Mouse (Mus musculus): ENCODE results near the gene Ccnf. TPM values are rescaled to one million over a fixed set of nuclear protein-coding genes. Genes with fewer than 3 reads are reported as not detected.

Ccnf gene
- polyA plus RNA-seq, 1 experiment from 2014 or later, result 14.4 TPM

DNA sequence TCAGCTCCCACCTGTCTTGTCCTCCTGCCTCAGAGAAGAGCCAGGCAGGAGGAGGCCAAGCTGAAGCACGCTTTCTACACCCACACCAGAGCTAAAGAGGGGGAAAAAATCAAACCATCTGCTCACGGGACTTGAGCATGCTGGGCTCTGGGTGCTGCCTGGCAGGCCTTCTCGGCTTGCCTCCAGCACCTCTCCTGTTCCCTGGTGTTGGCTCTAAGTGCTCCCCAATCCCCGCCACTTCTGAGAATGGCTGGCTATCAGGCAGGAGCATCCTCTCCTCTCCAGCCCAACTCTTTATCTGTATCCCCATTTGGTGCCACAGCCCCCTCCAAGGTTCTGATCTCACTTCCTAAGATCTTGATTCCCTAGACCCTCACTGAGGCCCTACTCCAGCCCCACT, 52.0 kb downstream of the Ccnf start:
- Histone ChIP-seq H3K4me2 (ENCODE audit: low read length) (no peak overlapping the region), H3K9ac (ENCODE audit: low read depth, low read length) (no peak overlapping the region), H3K4me3 (ENCODE audit: low read length) (no peak overlapping the region), H3K27me3 (replicated peaks; ENCODE audit: control insufficient read depth, insufficient read depth, low read length) (no peaks in the 10 kb centered on the region), H3K36me3 (ENCODE audit: control insufficient read depth, insufficient read depth, low read length) (no peaks in the 10 kb centered on the region), H3K27ac (ENCODE audit: low read depth, low read length) (no peak overlapping the region), H3K9me3 (ENCODE audit: control insufficient read depth, low read length) (no peaks in the 10 kb centered on the region), H3K4me1 (ENCODE audit: control insufficient read depth, insufficient read depth, low read depth, low read length) (peaks cover 19% of the 10 kb centered on the region)
- ATAC-seq, result no peak
- WGBS, result 83% methylated on average over 4 of the region's 4 CpGs

DNA sequence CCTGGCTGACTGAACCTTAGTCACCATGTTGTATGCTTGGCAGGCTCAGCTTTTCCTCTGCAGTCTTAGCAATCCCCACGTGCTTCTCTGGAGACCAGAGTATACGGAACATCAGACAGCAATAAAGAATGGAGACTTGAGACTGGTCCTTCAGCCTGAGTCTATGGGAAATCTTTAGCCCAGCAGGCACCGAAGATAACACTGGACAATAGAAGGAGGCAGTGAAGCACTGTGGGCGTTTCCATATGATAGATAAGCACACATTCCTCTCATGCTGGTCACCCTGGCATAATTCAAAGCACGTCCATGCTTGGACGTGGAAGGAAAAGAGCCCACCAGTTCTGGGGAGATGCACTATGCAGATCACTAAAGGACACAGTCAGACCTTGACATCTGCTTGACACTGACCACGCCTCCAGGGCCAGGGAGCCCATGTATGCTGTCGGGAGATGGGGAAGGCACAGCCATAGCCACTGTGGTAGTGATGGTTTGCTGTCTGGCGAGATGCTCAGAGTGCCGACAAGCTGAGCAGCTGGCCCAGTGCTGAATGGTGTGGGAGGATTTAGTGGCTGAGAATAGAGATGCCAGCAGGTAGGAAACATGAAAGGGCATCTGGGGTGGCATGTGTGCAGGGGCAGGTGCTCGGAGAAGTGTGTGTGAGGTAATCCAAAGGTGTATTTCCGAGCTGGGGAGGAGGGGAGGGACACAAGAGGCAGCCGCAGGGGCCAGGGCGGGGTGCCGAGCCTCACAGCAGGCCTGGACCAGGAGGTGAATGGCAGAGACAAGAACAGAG, 54.1 kb downstream of the Ccnf start:
- H3K4me1 ChIP-seq (ENCODE audit: control insufficient read depth, insufficient read depth, low read depth, low read length), result peaks cover 3% of the 10 kb centered on the region; the same call in 1 of the 2 replicates
- no peaks in the 10 kb centered on the region for H3K36me3 ChIP-seq (ENCODE audit: control insufficient read depth, insufficient read depth, low read length)
- no peak overlapping the region for H3K27ac ChIP-seq (ENCODE audit: low read depth, low read length)
- peak overlapping the region; percentile 11; the same call in 1 of the 2 replicates for H3K9ac ChIP-seq (ENCODE audit: low read depth, low read length)
- no peaks in the 10 kb centered on the region for H3K27me3 ChIP-seq (replicated peaks; ENCODE audit: control insufficient read depth, insufficient read depth, low read length)
- H3K9me3 ChIP-seq (ENCODE audit: control insufficient read depth, low read length), result no peaks in the 10 kb centered on the region
- ATAC-seq, result no peak
- H3K4me2 ChIP-seq (ENCODE audit: low read length), result no peak overlapping the region
- WGBS, result 65% methylated on average over 15 of the region's 15 CpGs
- no peak overlapping the region for H3K4me3 ChIP-seq (ENCODE audit: low read length)

DNA sequence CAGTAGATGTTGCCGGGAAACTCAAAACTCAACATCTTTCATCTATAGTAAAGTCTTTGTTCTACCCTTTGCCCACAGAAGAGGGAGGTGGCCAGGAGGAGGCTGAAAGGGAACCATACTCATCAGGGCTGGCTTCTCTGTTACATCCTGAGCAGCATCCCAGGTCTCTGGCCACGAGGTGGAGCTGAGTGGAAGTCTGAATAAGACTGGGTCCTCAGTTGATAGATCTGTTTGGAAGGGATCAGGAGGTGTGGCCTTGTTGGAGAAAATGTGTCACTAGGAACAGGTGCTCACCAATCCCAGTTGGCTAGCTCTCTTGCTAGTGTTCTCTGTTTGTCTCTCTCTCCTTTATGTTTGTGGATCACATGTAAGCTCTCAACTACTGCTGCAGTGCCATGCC, 55.9 kb downstream of the Ccnf start:
- no peaks in the 10 kb centered on the region for H3K9me3 ChIP-seq (ENCODE audit: control insufficient read depth, low read length)
- no peaks in the 10 kb centered on the region for H3K36me3 ChIP-seq (ENCODE audit: control insufficient read depth, insufficient read depth, low read length)
- ATAC-seq, result no peak
- H3K9ac ChIP-seq (ENCODE audit: low read depth, low read length), result no peak overlapping the region
- 62% methylated on average over 2 of the region's 2 CpGs for WGBS
- H3K4me3 ChIP-seq (ENCODE audit: low read length), result no peak overlapping the region
- no peak overlapping the region for H3K27ac ChIP-seq (ENCODE audit: low read depth, low read length)
- no peak overlapping the region for H3K4me2 ChIP-seq (ENCODE audit: low read length)
- peaks cover 3% of the 10 kb centered on the region; the same call in 1 of the 2 replicates for H3K4me1 ChIP-seq (ENCODE audit: control insufficient read depth, insufficient read depth, low read depth, low read length)
- no peaks in the 10 kb centered on the region for H3K27me3 ChIP-seq (replicated peaks; ENCODE audit: control insufficient read depth, insufficient read depth, low read length)

DNA sequence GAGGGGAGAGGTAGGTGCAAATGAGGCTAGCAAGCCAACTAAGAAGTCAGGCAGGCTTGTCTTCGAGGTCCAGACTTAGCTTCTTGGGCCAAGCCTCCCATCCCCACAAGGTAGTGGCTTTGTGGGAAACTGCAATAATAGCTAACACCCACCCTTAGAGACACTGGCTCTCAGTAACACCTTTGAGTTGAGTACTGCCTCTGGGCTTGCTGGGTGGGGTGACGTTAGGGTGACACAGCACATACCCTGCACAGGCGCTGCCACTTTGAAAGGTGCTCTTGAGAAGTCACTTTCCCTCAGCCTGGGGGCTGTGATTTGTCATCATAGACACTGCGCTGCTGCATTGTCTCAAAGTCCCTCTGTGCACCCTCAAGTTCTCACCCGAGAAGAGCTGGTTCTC, 57.5 kb downstream of the Ccnf start:
- Histone ChIP-seq H3K27me3 (replicated peaks; ENCODE audit: control insufficient read depth, insufficient read depth, low read length) (no peaks in the 10 kb centered on the region), H3K4me2 (ENCODE audit: low read length) (no peak overlapping the region), H3K4me1 (ENCODE audit: control insufficient read depth, insufficient read depth, low read depth, low read length) (no peaks in the 10 kb centered on the region), H3K9me3 (ENCODE audit: control insufficient read depth, low read length) (no peaks in the 10 kb centered on the region), H3K27ac (ENCODE audit: low read depth, low read length) (no peak overlapping the region), H3K36me3 (ENCODE audit: control insufficient read depth, insufficient read depth, low read length) (no peaks in the 10 kb centered on the region), H3K9ac (ENCODE audit: low read depth, low read length) (no peak overlapping the region), H3K4me3 (ENCODE audit: low read length) (no peak overlapping the region)
- no peak for ATAC-seq
- 80% methylated on average over 5 of the region's 5 CpGs for WGBS

DNA sequence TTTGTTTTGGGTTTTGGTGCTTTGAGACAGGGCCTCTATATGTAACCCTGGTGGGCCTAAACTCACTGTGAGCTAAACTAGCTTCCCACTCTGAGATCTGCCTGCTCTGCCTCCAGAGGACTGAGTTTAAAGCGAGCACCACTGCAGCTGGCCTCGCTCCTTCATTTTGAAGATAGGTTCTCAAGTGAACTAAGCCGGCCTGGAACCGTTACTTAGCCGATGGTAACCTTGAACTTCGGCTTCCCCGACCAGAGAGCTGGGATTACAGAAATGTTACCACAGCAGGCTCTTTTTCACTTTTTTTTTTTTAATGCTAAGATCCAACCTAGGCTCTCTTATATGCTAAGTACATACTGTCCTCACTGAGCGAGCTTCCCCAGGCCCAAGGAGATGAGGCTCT, 58.0 kb downstream of the Ccnf start:
- H3K4me2 ChIP-seq (ENCODE audit: low read length), result no peak overlapping the region
- WGBS, result 92% methylated on average over 8 of the region's 8 CpGs

DNA sequence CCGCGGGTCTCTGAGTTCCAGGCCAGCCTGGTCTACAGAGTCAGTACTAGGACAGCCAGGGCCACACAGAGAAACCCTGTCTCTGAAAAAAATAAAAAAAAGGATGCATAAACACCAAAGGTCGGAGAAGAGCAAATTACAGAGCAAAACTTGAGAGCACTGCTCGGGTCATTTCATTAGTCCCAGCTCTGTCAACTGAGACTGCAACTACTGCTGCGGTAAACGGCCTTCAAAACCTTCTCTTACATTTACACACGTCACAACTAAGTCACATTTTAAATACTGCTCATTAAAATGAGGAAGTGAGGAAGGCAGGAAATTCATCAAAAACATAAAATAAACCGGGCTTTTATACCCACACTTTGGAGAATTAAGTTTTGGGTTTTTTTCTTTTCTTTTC, 58.4 kb downstream of the Ccnf start:
- no peaks in the 10 kb centered on the region for H3K4me1 ChIP-seq (ENCODE audit: control insufficient read depth, insufficient read depth, low read depth, low read length)
- H3K9me3 ChIP-seq (ENCODE audit: control insufficient read depth, low read length), result no peaks in the 10 kb centered on the region
- H3K36me3 ChIP-seq (ENCODE audit: control insufficient read depth, insufficient read depth, low read length), result 0 out of 2 replicates have a peak, but pooled peaks cover 2% of the 10 kb centered on the region
- no peak overlapping the region for H3K27ac ChIP-seq (ENCODE audit: low read depth, low read length)
- H3K9ac ChIP-seq (ENCODE audit: low read depth, low read length), result no peak overlapping the region
- no peak for ATAC-seq
- no peaks in the 10 kb centered on the region for H3K27me3 ChIP-seq (replicated peaks; ENCODE audit: control insufficient read depth, insufficient read depth, low read length)
- H3K4me2 ChIP-seq (ENCODE audit: low read length), result no peak overlapping the region
- H3K4me3 ChIP-seq (ENCODE audit: low read length), result no peak overlapping the region
- WGBS, result 86% methylated on average over 8 of the region's 8 CpGs

More for the DNA sequence above, 58.0 kb downstream of the Ccnf start:
- no peaks in the 10 kb centered on the region for H3K9me3 ChIP-seq (ENCODE audit: control insufficient read depth, low read length)
- H3K4me1 ChIP-seq (ENCODE audit: control insufficient read depth, insufficient read depth, low read depth, low read length), result no peaks in the 10 kb centered on the region
- H3K27me3 ChIP-seq (replicated peaks; ENCODE audit: control insufficient read depth, insufficient read depth, low read length), result no peaks in the 10 kb centered on the region
- H3K9ac ChIP-seq (ENCODE audit: low read depth, low read length), result no peak overlapping the region
- no peaks in the 10 kb centered on the region for H3K36me3 ChIP-seq (ENCODE audit: control insufficient read depth, insufficient read depth, low read length)
- no peak for ATAC-seq
- no peak overlapping the region for H3K27ac ChIP-seq (ENCODE audit: low read depth, low read length)
- no peak overlapping the region for H3K4me3 ChIP-seq (ENCODE audit: low read length)

DNA sequence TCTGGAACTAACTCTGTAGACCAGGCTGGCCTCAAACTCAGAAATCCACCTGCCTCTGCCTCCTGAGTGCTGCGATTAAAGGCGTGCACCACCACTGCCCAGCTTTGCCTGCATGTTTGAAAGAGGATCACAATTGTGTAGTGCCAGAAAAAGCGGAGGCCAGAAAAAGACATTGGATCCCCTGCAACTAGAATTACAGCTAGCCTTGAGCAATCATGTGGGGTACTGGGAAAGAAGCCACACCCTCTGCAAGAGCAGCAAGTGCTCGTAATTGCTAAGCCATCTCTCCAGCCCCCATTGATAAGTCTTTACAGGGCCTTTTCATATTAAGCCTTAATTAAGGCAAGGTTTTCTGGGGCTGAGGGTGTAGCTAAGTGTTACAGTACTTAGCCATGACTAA, 59.8 kb downstream of the Ccnf start:
- no peaks in the 10 kb centered on the region for H3K4me1 ChIP-seq (ENCODE audit: control insufficient read depth, insufficient read depth, low read depth, low read length)
- H3K4me2 ChIP-seq (ENCODE audit: low read length), result no peak overlapping the region
- no peaks in the 10 kb centered on the region for H3K9me3 ChIP-seq (ENCODE audit: control insufficient read depth, low read length)
- ATAC-seq, result no peak
- 0 out of 2 replicates have a peak, but pooled peaks cover 3% of the 10 kb centered on the region for H3K36me3 ChIP-seq (ENCODE audit: control insufficient read depth, insufficient read depth, low read length)
- no peaks in the 10 kb centered on the region for H3K27me3 ChIP-seq (replicated peaks; ENCODE audit: control insufficient read depth, insufficient read depth, low read length)
- no peak overlapping the region for H3K4me3 ChIP-seq (ENCODE audit: low read length)
- no peak overlapping the region for H3K27ac ChIP-seq (ENCODE audit: low read depth, low read length)
- H3K9ac ChIP-seq (ENCODE audit: low read depth, low read length), result no peak overlapping the region
- 84% methylated on average over 4 of the region's 4 CpGs for WGBS

DNA sequence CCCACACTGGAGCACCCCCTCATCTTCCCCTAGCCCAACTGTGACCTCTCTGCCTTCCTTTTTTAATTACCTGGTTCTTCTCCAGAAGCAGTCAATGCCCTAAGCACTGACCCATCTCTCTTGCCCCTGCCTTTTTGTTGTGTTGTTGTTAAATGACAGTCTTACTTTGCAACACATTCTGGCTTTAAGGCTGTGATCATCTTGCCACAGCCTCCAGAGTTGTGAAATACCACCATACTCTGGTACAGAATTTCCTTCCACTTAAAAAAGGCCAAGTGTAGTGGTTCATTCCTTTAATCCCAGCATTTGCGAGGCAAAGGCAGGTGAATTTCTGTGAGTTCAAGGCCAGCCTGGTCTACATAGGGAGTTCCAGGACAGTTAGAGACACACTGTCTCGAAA, 60.4 kb downstream of the Ccnf start:
- whole genome bisulfite sequencing, result 86% methylated on average over 2 of the region's 2 CpGs

DNA sequence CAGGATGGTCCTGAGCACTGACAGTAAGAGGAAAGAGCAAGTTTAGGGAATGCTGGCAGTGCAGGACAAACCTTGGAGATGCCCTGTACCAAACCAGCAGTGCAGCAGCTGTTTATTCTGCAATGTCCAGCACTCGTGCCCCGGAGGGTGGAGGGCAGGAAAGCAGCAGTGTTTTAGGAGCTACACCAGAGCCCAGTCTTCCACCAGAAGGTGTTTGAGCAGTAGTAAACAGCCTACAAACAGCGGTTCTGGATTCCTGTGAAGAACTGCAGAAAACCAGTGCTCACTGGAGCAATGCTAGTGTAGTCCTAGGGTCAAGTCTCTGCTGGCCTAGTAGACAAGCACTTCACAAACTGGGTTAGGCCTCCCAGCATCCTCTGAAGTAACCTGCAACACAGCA, 77.0 kb downstream of the Ccnf start:
- ATAC-seq, result no peak
- no peak overlapping the region for H3K4me3 ChIP-seq (ENCODE audit: low read length)
- peaks cover 6% of the 10 kb centered on the region for H3K4me1 ChIP-seq (ENCODE audit: control insufficient read depth, insufficient read depth, low read depth, low read length)
- H3K27ac ChIP-seq (ENCODE audit: low read depth, low read length), result no peak overlapping the region
- WGBS, result 73% methylated on average over 3 of the region's 3 CpGs
- no peaks in the 10 kb centered on the region for H3K27me3 ChIP-seq (replicated peaks; ENCODE audit: control insufficient read depth, insufficient read depth, low read length)
- no peak overlapping the region for H3K4me2 ChIP-seq (ENCODE audit: low read length)
- no peaks in the 10 kb centered on the region for H3K36me3 ChIP-seq (ENCODE audit: control insufficient read depth, insufficient read depth, low read length)
- H3K9ac ChIP-seq (ENCODE audit: low read depth, low read length), result no peak overlapping the region
- no peaks in the 10 kb centered on the region for H3K9me3 ChIP-seq (ENCODE audit: control insufficient read depth, low read length)

More for the DNA sequence above, 60.4 kb downstream of the Ccnf start:
- Histone ChIP-seq H3K9ac (ENCODE audit: low read depth, low read length) (no peak overlapping the region), H3K27me3 (replicated peaks; ENCODE audit: control insufficient read depth, insufficient read depth, low read length) (no peaks in the 10 kb centered on the region), H3K4me3 (ENCODE audit: low read length) (no peak overlapping the region), H3K4me1 (ENCODE audit: control insufficient read depth, insufficient read depth, low read depth, low read length) (no peaks in the 10 kb centered on the region), H3K9me3 (ENCODE audit: control insufficient read depth, low read length) (no peaks in the 10 kb centered on the region), H3K36me3 (ENCODE audit: control insufficient read depth, insufficient read depth, low read length) (0 out of 2 replicates have a peak, but pooled peaks cover 3% of the 10 kb centered on the region), H3K27ac (ENCODE audit: low read depth, low read length) (no peak overlapping the region), H3K4me2 (ENCODE audit: low read length) (no peak overlapping the region)
- ATAC-seq, result no peak
